Mouse (Mus musculus): ENCODE results near the gene Vps37d. TPM values are rescaled to one million over a fixed set of nuclear protein-coding genes. Genes with fewer than 3 reads are reported as not detected.
"Not testable (repeated sequence)": the region's sequence is repeated elsewhere in the genome, so short reads cannot be mapped to it uniquely, and the experiment has no call there.

Vps37d gene
- polyA plus RNA-seq, 1 experiment from 2014 or later = 6.1 TPM

DNA sequence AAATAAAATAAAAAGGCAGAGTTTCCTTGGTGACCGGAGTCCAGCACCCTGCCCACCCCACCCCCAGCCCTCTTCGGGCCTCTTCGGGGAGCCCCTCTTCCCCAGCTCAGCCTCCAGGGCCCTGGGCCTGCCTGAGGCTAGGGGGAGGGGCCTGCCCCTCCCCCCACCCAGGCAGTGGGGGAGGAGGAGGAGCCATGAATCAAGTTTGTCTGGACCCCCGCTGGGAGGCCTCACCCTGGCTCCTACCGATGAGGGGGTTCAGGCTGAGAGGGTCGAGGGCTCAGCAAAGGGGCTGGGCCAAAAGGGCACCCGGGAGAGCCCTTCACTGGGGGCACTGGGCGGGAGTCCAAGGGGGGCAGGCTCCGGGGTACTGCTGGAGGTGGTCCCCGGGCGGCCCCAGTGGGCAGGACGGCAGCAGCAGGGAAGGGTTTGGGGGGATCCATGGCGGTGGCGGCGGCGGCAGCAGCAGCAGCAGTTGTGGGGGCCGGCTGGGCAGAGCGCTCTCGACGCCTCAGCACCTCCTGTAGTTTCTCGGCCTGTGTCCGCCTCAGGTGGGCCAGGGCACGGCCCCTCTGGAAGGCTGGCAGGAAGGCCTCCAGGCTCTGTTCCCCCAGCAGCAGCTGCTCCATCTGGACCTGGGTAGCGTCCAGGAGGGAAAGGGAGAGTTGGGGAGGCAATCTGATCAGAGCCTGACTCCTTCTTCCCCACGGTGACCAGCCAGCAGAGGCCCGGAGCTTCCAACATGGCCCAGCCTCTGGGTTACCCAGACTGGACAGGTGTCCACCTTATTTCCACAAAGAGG is 4.5 kb downstream of the Vps37d start:
- Histone ChIP-seq H3K9ac (no peak overlapping the region), H3K27me3 (no peaks in the 10 kb centered on the region), H3K4me3 (no peak overlapping the region), H3K27ac (no peak overlapping the region), H3K4me2 (peak overlapping the region; percentile 14; the same call in 1 of the 2 replicates), H3K4me1 (peaks cover 22% of the 10 kb centered on the region), H3K9me3 (no peaks in the 10 kb centered on the region), H3K36me3 (peaks cover 6% of the 10 kb centered on the region; the same call in 1 of the 2 replicates)
- WGBS = 23% methylated on average over 26 of the region's 26 CpGs
- no peak for ATAC-seq (ENCODE audit: borderline replicate concordance, extremely low read depth, low FRiP score, low TSS enrichment)

DNA sequence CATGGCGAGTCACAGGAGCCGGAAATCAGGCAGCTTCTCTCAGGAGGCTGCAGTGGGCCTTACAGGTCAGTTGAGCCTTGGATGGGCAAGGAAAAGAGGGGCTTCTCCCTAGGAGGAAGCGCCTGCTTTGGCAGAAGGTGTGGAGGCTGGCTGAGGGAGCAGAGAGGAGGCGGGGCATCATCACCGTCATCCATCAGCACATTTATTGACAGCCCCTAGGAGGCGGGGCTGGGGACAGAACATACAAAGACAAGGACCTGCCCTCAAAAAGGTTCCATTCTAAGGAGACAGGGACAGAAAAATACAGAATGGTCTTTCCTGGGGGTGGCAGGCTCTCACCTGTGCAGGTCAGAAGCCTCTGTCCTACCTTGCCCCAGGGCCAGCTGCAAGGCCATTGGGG is 5.3 kb downstream of the Vps37d start:
- H3K9me3 ChIP-seq = no peaks in the 10 kb centered on the region
- no peak overlapping the region for H3K4me2 ChIP-seq
- no peak overlapping the region for H3K4me3 ChIP-seq
- no peaks in the 10 kb centered on the region for H3K27me3 ChIP-seq
- H3K27ac ChIP-seq = no peak overlapping the region
- no peak overlapping the region for H3K9ac ChIP-seq
- H3K36me3 ChIP-seq = peaks cover 14% of the 10 kb centered on the region
- H3K4me1 ChIP-seq = peaks cover 20% of the 10 kb centered on the region; the same call in 1 of the 2 replicates
- 67% methylated on average over 6 of the region's 6 CpGs for WGBS
- ATAC-seq (ENCODE audit: borderline replicate concordance, extremely low read depth, low FRiP score, low TSS enrichment) = no peak

DNA sequence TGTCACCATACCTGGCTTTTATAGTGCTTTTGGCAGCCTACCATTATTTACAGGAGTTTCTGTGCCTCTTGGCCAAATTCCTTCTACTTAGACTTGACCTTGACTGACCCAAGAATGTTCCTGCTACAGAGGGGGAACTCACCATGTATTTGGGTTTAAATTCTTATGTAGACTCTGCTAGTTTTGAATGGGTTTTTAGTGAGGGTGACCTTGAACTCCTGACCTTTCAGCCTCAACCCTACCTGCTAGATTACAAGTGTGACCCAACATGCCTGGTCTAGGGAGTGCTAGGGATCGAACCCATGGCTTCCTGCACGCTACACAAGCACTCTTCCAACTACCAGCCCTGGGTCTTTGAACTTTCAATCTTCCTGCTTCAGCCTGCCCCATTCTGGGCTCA is 6.0 kb downstream of the Vps37d start:
- 93% methylated on average over 2 of the region's 2 CpGs for WGBS
- H3K4me1 ChIP-seq = peaks cover 17% of the 10 kb centered on the region; the same call in 1 of the 2 replicates
- H3K27me3 ChIP-seq = no peaks in the 10 kb centered on the region

GRCm38 (mm10) chr5:135070448-135070847 is 7.6 kb downstream of the Vps37d start:
- no peak for ATAC-seq (ENCODE audit: borderline replicate concordance, extremely low read depth, low FRiP score, low TSS enrichment)
- WGBS = 80% methylated on average over 3 of the region's 3 CpGs
- Histone ChIP-seq H3K4me2 (no peak overlapping the region), H3K9ac (no peak overlapping the region), H3K4me3 (no peak overlapping the region), H3K4me1 (peaks cover 12% of the 10 kb centered on the region), H3K27ac (no peak overlapping the region), H3K36me3 (peaks cover 25% of the 10 kb centered on the region), H3K9me3 (no peaks in the 10 kb centered on the region), H3K27me3 (no peaks in the 10 kb centered on the region)

More for the DNA sequence above, 6.0 kb downstream of the Vps37d start:
- Histone ChIP-seq H3K36me3 (peaks cover 20% of the 10 kb centered on the region), H3K4me2 (no peak overlapping the region), H3K9ac (no peak overlapping the region), H3K9me3 (no peaks in the 10 kb centered on the region), H3K27ac (no peak overlapping the region), H3K4me3 (no peak overlapping the region)
- no peak for ATAC-seq (ENCODE audit: borderline replicate concordance, extremely low read depth, low FRiP score, low TSS enrichment)

DNA sequence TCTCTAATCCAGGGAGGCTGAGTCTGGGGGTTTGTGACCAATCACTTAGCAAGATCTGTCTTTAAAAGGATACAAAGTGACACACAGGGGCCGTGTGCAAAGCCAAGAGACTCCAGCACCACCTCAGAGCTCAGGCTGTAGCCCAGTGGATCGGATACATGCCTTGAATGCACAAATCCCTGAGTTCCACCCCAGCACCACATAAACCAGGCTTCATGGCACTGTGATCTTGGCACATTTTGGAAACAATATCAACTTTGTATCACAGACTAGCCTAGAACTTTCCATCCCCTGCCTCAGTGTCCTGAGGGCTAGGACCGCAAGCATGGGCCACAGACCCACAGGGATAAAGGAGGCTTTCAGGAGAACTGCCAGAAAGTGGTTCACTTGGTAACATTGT is 12.1 kb downstream of the Vps37d start:
- 80% methylated on average over 3 of the region's 3 CpGs for WGBS
- Histone ChIP-seq H3K4me1 (peaks cover 20% of the 10 kb centered on the region), H3K4me2 (0 out of 2 replicates have a peak overlapping the region, but pooled peaks have one; percentile 82), H3K36me3 (peaks cover 31% of the 10 kb centered on the region), H3K9ac (no peak overlapping the region), H3K4me3 (no peak overlapping the region), H3K9me3 (no peaks in the 10 kb centered on the region), H3K27me3 (no peaks in the 10 kb centered on the region), H3K27ac (no peak overlapping the region)
- no peak for ATAC-seq (ENCODE audit: borderline replicate concordance, extremely low read depth, low FRiP score, low TSS enrichment)

- H3K4me2 ChIP-seq = peak within 1 kb of the TSS; percentile 82
- not testable (repeated sequence) for H3K9me3 ChIP-seq; ATAC-seq (ENCODE audit: borderline replicate concordance, extremely low read depth, low FRiP score, low TSS enrichment); H3K27me3 ChIP-seq
- peak within 1 kb of the TSS; percentile 36; the same call in 1 of the 2 replicates for H3K27ac ChIP-seq
- 68% methylated on average over 9 of the region's 9 CpGs for whole genome bisulfite sequencing
- H3K9ac ChIP-seq = peak within 1 kb of the TSS; percentile 81
- H3K36me3 ChIP-seq = peaks cover 42% of the 10 kb centered on the region
- peaks cover 20% of the 10 kb centered on the region for H3K4me1 ChIP-seq
- H3K4me3 ChIP-seq = peak within 1 kb of the TSS; percentile 98
Measured at GRCm38 (mm10) chr5:135064909-135065446, 13.1 kb downstream of the Vps37d start, which contains the start of gene Bud23. Gene Bud23, minus strand, starts transcription at chr5:135064959.

DNA sequence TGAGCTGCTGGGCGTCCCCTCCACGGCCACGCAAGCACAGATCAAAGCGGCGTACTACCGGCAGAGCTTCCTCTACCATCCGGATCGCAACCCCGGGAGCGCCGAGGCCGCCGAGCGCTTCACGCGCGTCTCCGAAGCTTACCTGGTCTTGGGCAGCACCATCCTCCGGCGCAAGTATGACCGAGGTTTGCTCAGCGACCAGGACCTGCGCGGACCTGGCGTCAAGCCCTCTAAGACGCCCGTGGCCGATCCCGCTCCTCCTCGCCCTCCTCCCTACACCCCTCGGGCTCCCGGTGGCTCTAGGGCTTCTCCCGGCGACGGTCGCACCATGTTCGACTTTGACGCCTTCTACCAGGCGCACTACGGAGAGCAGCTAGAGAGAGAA is 13.7 kb downstream of the Vps37d start:
- peak overlapping the region; percentile 81 for H3K9ac ChIP-seq
- ATAC-seq (ENCODE audit: borderline replicate concordance, extremely low read depth, low FRiP score, low TSS enrichment) = peak; percentile 43; the same call in 1 of the 2 replicates
- no peaks in the 10 kb centered on the region for H3K27me3 ChIP-seq
- peak overlapping the region; percentile 82 for H3K4me2 ChIP-seq
- H3K36me3 ChIP-seq = peaks cover 45% of the 10 kb centered on the region
- peak overlapping the region; percentile 98 for H3K4me3 ChIP-seq
- H3K4me1 ChIP-seq = peaks cover 20% of the 10 kb centered on the region
- H3K27ac ChIP-seq = peak overlapping the region; percentile 36; the same call in 1 of the 2 replicates
- H3K9me3 ChIP-seq = no peaks in the 10 kb centered on the region
- WGBS = under 1% methylated on average over 40 of the region's 40 CpGs

DNA sequence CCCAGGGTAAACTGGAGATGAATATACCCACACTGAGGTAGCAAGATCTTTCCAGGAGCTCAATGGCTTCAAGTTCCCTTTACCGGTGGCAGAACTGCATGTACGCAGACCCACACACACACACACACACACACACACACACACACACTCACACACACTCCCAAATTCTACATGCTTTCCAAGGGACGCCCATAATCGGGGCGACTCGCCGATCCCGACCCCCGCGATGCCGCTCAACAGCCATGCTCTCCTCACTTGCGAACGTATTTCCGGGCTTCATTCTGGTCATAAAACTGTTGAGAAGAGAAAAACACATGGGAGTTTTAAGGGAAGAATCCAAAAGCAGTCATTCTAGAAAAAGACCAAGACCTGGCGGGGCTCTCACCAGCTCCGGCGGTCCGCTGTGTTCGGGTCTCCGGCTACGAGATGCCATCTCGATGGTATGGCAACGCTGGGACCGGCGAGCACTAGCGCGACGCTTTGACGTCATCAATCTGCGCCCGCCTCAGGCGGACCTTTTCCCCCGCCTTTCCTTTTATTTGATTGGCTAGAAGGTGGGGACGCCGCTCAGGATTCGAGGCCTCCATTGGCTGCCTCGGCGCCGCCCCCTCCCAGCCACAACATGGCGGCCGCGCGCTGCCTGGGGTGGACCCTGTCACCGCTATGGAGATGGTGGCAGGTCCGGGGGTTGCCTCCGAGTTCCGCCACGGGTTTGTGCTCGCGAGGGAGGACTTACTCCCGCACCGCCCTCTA is 14.3 kb downstream of the Vps37d start, which contains the start of gene Dnajc30:
Gene Dnajc30, plus strand, starts transcription at position 574 of the 753 bp plus-strand sequence.
- peaks cover 20% of the 10 kb centered on the region for H3K4me1 ChIP-seq
- H3K9ac ChIP-seq = peak within 1 kb of the TSS; percentile 81
- no peaks in the 10 kb centered on the region for H3K9me3 ChIP-seq
- peaks cover 50% of the 10 kb centered on the region for H3K36me3 ChIP-seq
- WGBS = under 1% methylated on average over 52 of the region's 52 CpGs
- H3K27me3 ChIP-seq = no peaks in the 10 kb centered on the region
- H3K27ac ChIP-seq = peak within 1 kb of the TSS; percentile 36; the same call in 1 of the 2 replicates
- peak; percentile 97 for ATAC-seq (ENCODE audit: borderline replicate concordance, extremely low read depth, low FRiP score, low TSS enrichment)
- H3K4me3 ChIP-seq = peak within 1 kb of the TSS; percentile 98
- H3K4me2 ChIP-seq = peak within 1 kb of the TSS; percentile 82

- H3K4me3 ChIP-seq = no peak overlapping the region
- 82% methylated on average over 12 of the region's 12 CpGs for WGBS
- H3K27ac ChIP-seq = no peak overlapping the region
- no peaks in the 10 kb centered on the region for H3K27me3 ChIP-seq
- H3K36me3 ChIP-seq = peaks cover 55% of the 10 kb centered on the region
- no peaks in the 10 kb centered on the region for H3K4me1 ChIP-seq
- ATAC-seq (ENCODE audit: borderline replicate concordance, extremely low read depth, low FRiP score, low TSS enrichment) = no peak
- H3K9ac ChIP-seq = no peak overlapping the region
- H3K4me2 ChIP-seq = no peak overlapping the region
- H3K9me3 ChIP-seq = no peaks in the 10 kb centered on the region
Measured at GRCm38 (mm10) chr5:135053356-135053755, 24.7 kb downstream of the Vps37d start.

- not testable (repeated sequence) for H3K27ac ChIP-seq; ATAC-seq (ENCODE audit: borderline replicate concordance, extremely low read depth, low FRiP score, low TSS enrichment); H3K4me3 ChIP-seq; H3K4me2 ChIP-seq; H3K9ac ChIP-seq; H3K27me3 ChIP-seq; H3K4me1 ChIP-seq; H3K9me3 ChIP-seq
- 82% methylated on average over 6 of the region's 6 CpGs for WGBS
- H3K36me3 ChIP-seq = peaks cover 44% of the 10 kb centered on the region
Measured at GRCm38 (mm10) chr5:135049268-135049667, 28.8 kb downstream of the Vps37d start.

DNA sequence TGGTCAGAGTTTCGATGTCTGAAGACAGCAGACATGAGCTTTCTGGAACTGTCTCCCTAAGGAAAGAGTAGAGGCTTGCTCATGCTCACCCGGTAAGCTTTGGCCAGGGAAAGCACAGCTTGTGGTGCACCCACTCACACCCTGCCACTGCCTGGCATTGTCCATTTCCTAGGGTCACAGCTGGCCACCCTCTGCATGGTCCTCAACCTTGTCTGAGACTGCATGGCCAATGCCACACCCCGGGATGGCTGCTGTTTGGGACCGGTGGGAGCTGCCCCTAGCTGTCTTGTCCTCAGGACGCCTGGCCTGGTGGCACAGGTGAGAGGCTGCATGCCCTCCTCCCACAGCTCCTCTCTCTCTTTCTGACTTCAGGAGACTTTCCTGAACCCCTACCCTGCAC is 29.5 kb downstream of the Vps37d start:
- no peak overlapping the region for H3K9ac ChIP-seq
- WGBS = 86% methylated on average over 5 of the region's 5 CpGs
- H3K27me3 ChIP-seq = no peaks in the 10 kb centered on the region
- no peak overlapping the region for H3K4me3 ChIP-seq
- H3K4me2 ChIP-seq = no peak overlapping the region
- ATAC-seq (ENCODE audit: borderline replicate concordance, extremely low read depth, low FRiP score, low TSS enrichment) = no peak
- no peaks in the 10 kb centered on the region for H3K4me1 ChIP-seq
- peaks cover 39% of the 10 kb centered on the region for H3K36me3 ChIP-seq
- H3K9me3 ChIP-seq = no peaks in the 10 kb centered on the region
- H3K27ac ChIP-seq = no peak overlapping the region
